ENCODE assay signal across 8 mouse cellular contexts in genomic region chr11:60046058-60046735, GRCm38 (mm10). TPM values are rescaled to one million over a fixed set of nuclear protein-coding genes. Genes with fewer than 3 reads are reported as not detected.
DNase-seq lines count a peak whose midpoint lies in the region; ATAC-seq and TF ChIP-seq lines count a peak whose summit lies in the region.

Gene Pemt, minus strand, starts transcription at chr11:60046489.

- peak; percentile 35 to 64 for TF ChIP-seq CTCF in CH12.LX (conservative IDR thresholded peaks at IDR 0.05 in 1 of 2, IDR thresholded peaks at IDR 0.05 in 1 of 2; ENCODE audit: low read depth in 2 of 2, low read length in 2 of 2)

- peak within 1 kb of the TSS; percentile 60 to 69 (median 60) for H3K4me3 ChIP-seq in CH12.LX (replicated peaks in 1 of 3; ENCODE audit: low read depth in 2 of 3, low read length in 2 of 3, poor library complexity in 1 of 3)
- H3K4me3 ChIP-seq in forebrain, embryonic 11.5 days (ENCODE audit: low read depth, low read length): peak within 1 kb of the TSS; percentile 40
- H3K4me3 ChIP-seq in heart, embryonic 16.5 days (ENCODE audit: low read length): peak within 1 kb of the TSS; percentile 79
- peak within 1 kb of the TSS; percentile 63 for H3K4me3 ChIP-seq in liver, embryonic 15.5 days (replicated peaks)
- H3K4me3 ChIP-seq in neural tube, embryonic 12.5 days: peak within 1 kb of the TSS; percentile 53

- in situ Hi-C loops in CH12.LX (cut with MboI; ENCODE audit: low pct_ligation_motif_present, low pct_unique_long_range_greater_than_20kb, low sequenced_read_pairs): no loop called here

- H3K36me3 ChIP-seq in CH12.LX (replicated peaks in 1 of 2; ENCODE audit: control insufficient read depth in 1 of 2, insufficient read depth in 1 of 2, low read length in 1 of 2): no peaks in the 10 kb centered on the region
- no peaks in the 10 kb centered on the region for H3K36me3 ChIP-seq in forebrain, embryonic 11.5 days (ENCODE audit: control insufficient read depth, insufficient read depth, low read length)
- H3K36me3 ChIP-seq in heart, embryonic 16.5 days (ENCODE audit: control insufficient read depth, insufficient read depth): no peaks in the 10 kb centered on the region
- H3K36me3 ChIP-seq in liver, embryonic 15.5 days (replicated peaks): no peaks in the 10 kb centered on the region
- no peaks in the 10 kb centered on the region for H3K36me3 ChIP-seq in neural tube, embryonic 12.5 days

- peaks cover 24% of the 10 kb centered on the region for H3K27me3 ChIP-seq in CH12.LX (replicated peaks)
- no peaks in the 10 kb centered on the region for H3K27me3 ChIP-seq in forebrain, embryonic 11.5 days (ENCODE audit: control insufficient read depth, insufficient read depth, low read length)
- H3K27me3 ChIP-seq in heart, embryonic 16.5 days (ENCODE audit: control insufficient read depth, insufficient read depth, low read length): no peaks in the 10 kb centered on the region
- no peaks in the 10 kb centered on the region for H3K27me3 ChIP-seq in liver, embryonic 15.5 days
- no peaks in the 10 kb centered on the region for H3K27me3 ChIP-seq in neural tube, embryonic 12.5 days (replicated peaks)

- no peak for TF ChIP-seq EP300 in CH12.LX (IDR thresholded peaks at IDR 0.05; ENCODE audit: low read length)

- peak within 1 kb of the TSS; percentile 49 for H3K9ac ChIP-seq in CH12.LX (ENCODE audit: insufficient read depth, low read depth)
- H3K9ac ChIP-seq in forebrain, embryonic 11.5 days (ENCODE audit: low read length): peak within 1 kb of the TSS; percentile 56
- peak within 1 kb of the TSS; percentile 82 for H3K9ac ChIP-seq in heart, embryonic 16.5 days (ENCODE audit: low read length)
- H3K9ac ChIP-seq in liver, embryonic 15.5 days: peak within 1 kb of the TSS; percentile 35; the same call in 1 of the 2 replicates
- H3K9ac ChIP-seq in neural tube, embryonic 12.5 days: peak within 1 kb of the TSS; percentile 56

- peak within 1 kb of the TSS; percentile 65 for H3K4me2 ChIP-seq in CH12.LX (ENCODE audit: insufficient read depth, low read depth, poor library complexity, severe bottlenecking)
- peak within 1 kb of the TSS; percentile 53 for H3K4me2 ChIP-seq in forebrain, embryonic 11.5 days (ENCODE audit: low read depth, low read length, severe bottlenecking)
- H3K4me2 ChIP-seq in heart, embryonic 16.5 days (ENCODE audit: low read depth, low read length): peak within 1 kb of the TSS; percentile 87
- peak within 1 kb of the TSS; percentile 87 for H3K4me2 ChIP-seq in liver, embryonic 15.5 days
- peak within 1 kb of the TSS; percentile 65 for H3K4me2 ChIP-seq in neural tube, embryonic 12.5 days (replicated peaks)

- peak; percentile 76 for TF ChIP-seq POLR2A in CH12.LX (IDR thresholded peaks at IDR 0.05; ENCODE audit: low read depth, low read length)

- H3K27ac ChIP-seq in CH12.LX (ENCODE audit: insufficient read depth, low read depth): peak within 1 kb of the TSS; percentile 42
- peak within 1 kb of the TSS; percentile 51; the same call in 1 of the 2 replicates for H3K27ac ChIP-seq in forebrain, embryonic 11.5 days (ENCODE audit: low read depth, low read length)
- H3K27ac ChIP-seq in heart, embryonic 16.5 days (ENCODE audit: low read length): peak within 1 kb of the TSS; percentile 94
- H3K27ac ChIP-seq in liver, embryonic 15.5 days (replicated peaks): peak within 1 kb of the TSS; percentile 84
- peak within 1 kb of the TSS; percentile 39; the same call in 1 of the 2 replicates for H3K27ac ChIP-seq in neural tube, embryonic 12.5 days

- TF ChIP-seq RAD21 in CH12.LX (IDR thresholded peaks at IDR 0.05; ENCODE audit: low read depth, low read length): no peak

- dilution Hi-C loops in CH12.LX (cut with MboI; ENCODE audit: extremely low pct_ligation_motif_present, extremely low pct_unique_long_range_greater_than_20kb, low sequenced_read_pairs): no loop called here

- H3K9me3 ChIP-seq in CH12.LX (replicated peaks; ENCODE audit: low read length): peaks cover 13% of the 10 kb centered on the region
- no peaks in the 10 kb centered on the region for H3K9me3 ChIP-seq in forebrain, embryonic 11.5 days (ENCODE audit: control insufficient read depth, low read length)
- no peaks in the 10 kb centered on the region for H3K9me3 ChIP-seq in heart, embryonic 16.5 days (replicated peaks; ENCODE audit: control insufficient read depth, low read length)
- no peaks in the 10 kb centered on the region for H3K9me3 ChIP-seq in liver, embryonic 15.5 days (replicated peaks)
- H3K9me3 ChIP-seq in neural tube, embryonic 12.5 days: no peaks in the 10 kb centered on the region

- peak; percentile 98 for ATAC-seq in forebrain, embryonic 11.5 days (replicated peaks; ENCODE audit: low FRiP score)
- peak; percentile 99 for ATAC-seq in heart, embryonic 16.5 days (replicated peaks; ENCODE audit: extremely low read depth, insufficient read depth, low FRiP score)
- ATAC-seq in liver, embryonic 15.5 days (ENCODE audit: insufficient read depth): peak; percentile 96
- ATAC-seq in neural tube, embryonic 12.5 days (ENCODE audit: low FRiP score, low read depth): peak; percentile 99

- peak; percentile 99 for DNase-seq in CH12.LX (ENCODE audit: extremely low read depth)
- DNase-seq in c-Kit-positive CD71-positive TER-119-negative erythroid progenitor cells, embryonic 14.5 days (ENCODE audit: low read depth): peak; percentile 86
- DNase-seq in forebrain, embryonic 11.5 days (ENCODE audit: low spot score): peak; percentile 97
- peak; percentile 96 to 98 for DNase-seq in kidney, postnatal 36 days
- peak; percentile 98 for DNase-seq in telencephalon, adult 2 months (ENCODE audit: low read depth, low spot score)

- peaks cover 4 to 14% of the 10 kb centered on the region in 2 experiments for H3K4me1 ChIP-seq in CH12.LX (ENCODE audit: control insufficient read depth in 1 of 2, insufficient read depth in 2 of 2)
- peaks cover 6% of the 10 kb centered on the region; the same call in 1 of the 2 replicates for H3K4me1 ChIP-seq in forebrain, embryonic 11.5 days (replicated peaks; ENCODE audit: control insufficient read depth, insufficient read depth, low read length)
- peaks cover 6% of the 10 kb centered on the region for H3K4me1 ChIP-seq in heart, embryonic 16.5 days (ENCODE audit: control insufficient read depth, insufficient read depth, low read length)
- peaks cover 29% of the 10 kb centered on the region for H3K4me1 ChIP-seq in liver, embryonic 15.5 days (replicated peaks)
- H3K4me1 ChIP-seq in neural tube, embryonic 12.5 days: no peaks in the 10 kb centered on the region

- WGBS in forebrain, embryonic 11.5 days: under 1% methylated on average over 44 of the region's 44 CpGs
- under 1% methylated on average over 44 of the region's 44 CpGs for WGBS in heart, embryonic 16.5 days
- under 1% methylated on average over 44 of the region's 44 CpGs for WGBS in liver, embryonic 15.5 days (ENCODE audit: insufficient replicate concordance)
- under 1% methylated on average over 44 of the region's 44 CpGs for WGBS in neural tube, embryonic 12.5 days

- no peaks in the 10 kb centered on the region for H3K79me2 ChIP-seq in CH12.LX (replicated peaks; ENCODE audit: control insufficient read depth, extremely low read depth, insufficient read depth, poor library complexity, severe bottlenecking)

TF ChIP-seq in CH12.LX, 34 proteins besides CTCF, POLR2A, EP300 and RAD21 (continues in another document):
- TF ChIP-seq ZMIZ1 (IDR thresholded peaks at IDR 0.05; ENCODE audit: low read depth, low read length): peak; percentile 86
- peak; percentile 100 for TF ChIP-seq MYC (IDR thresholded peaks at IDR 0.05; ENCODE audit: low read depth, low read length)
- TF ChIP-seq POLR2AphosphoS2 (IDR thresholded peaks at IDR 0.05; ENCODE audit: low read depth, low read length): 0 out of 2 replicates have a peak, but pooled peaks have one; percentile 30
- no peak for TF ChIP-seq PAX5 (IDR thresholded peaks at IDR 0.05; ENCODE audit: low read length)
- TF ChIP-seq SMC3 (IDR thresholded peaks at IDR 0.05; ENCODE audit: low read depth, low read length): no peak
- TF ChIP-seq UBTF (IDR thresholded peaks at IDR 0.05; ENCODE audit: low read depth, low read length): 0 out of 2 replicates have a peak, but pooled peaks have one; percentile 59
- peak; percentile 99 for TF ChIP-seq KAT2A (IDR thresholded peaks at IDR 0.05; ENCODE audit: insufficient replicate concordance, low read length)
- peak; percentile 81 for TF ChIP-seq CHD2 (IDR thresholded peaks at IDR 0.05; ENCODE audit: low read length)
- TF ChIP-seq USF2 (conservative IDR thresholded peaks at IDR 0.05; ENCODE audit: low read depth, low read length): peak; percentile 33
- TF ChIP-seq ZNF384 (IDR thresholded peaks at IDR 0.05; ENCODE audit: low read depth, low read length): peak; percentile 12; the same call in 1 of the 2 replicates
- peak; percentile 45; the same call in 1 of the 2 replicates for TF ChIP-seq TBP (conservative IDR thresholded peaks at IDR 0.05; ENCODE audit: low read depth, low read length)
- peak; percentile 100 for TF ChIP-seq HCFC1 (IDR thresholded peaks at IDR 0.05; ENCODE audit: low read depth, low read length)
- TF ChIP-seq BHLHE40 (IDR thresholded peaks at IDR 0.05; ENCODE audit: low read depth, low read length): peak; percentile 71
- TF ChIP-seq ETS1 (conservative IDR thresholded peaks at IDR 0.05; ENCODE audit: low read depth, low read length): peak; percentile 39; the same call in 1 of the 2 replicates
- peak; percentile 80 for TF ChIP-seq IRF4 (IDR thresholded peaks at IDR 0.05; ENCODE audit: low read depth, low read length)
- TF ChIP-seq JUND (conservative IDR thresholded peaks at IDR 0.05; ENCODE audit: low read depth, low read length): 0 out of 2 replicates have a peak, but pooled peaks have one; percentile 32
- peak; percentile 100 for TF ChIP-seq MAX (IDR thresholded peaks at IDR 0.05; ENCODE audit: low read length)
- TF ChIP-seq MEF2A (IDR thresholded peaks at IDR 0.05; ENCODE audit: borderline replicate concordance, low read depth, low read length): peak; percentile 86
- peak; percentile 92; the same call in 1 of the 2 replicates for TF ChIP-seq GABPA (IDR thresholded peaks at IDR 0.05; ENCODE audit: insufficient replicate concordance, low read depth, low read length)
- peak; percentile 93 for TF ChIP-seq ELF1 (IDR thresholded peaks at IDR 0.05; ENCODE audit: low read depth, low read length)
- TF ChIP-seq MAFK (IDR thresholded peaks at IDR 0.05; ENCODE audit: insufficient replicate concordance, low read length): 0 out of 2 replicates have a peak, but pooled peaks have one; percentile 10

RNA-seq across cellular contexts. Expression of gene Pemt, which starts in this region (rescaled TPM):
- total RNA-seq in CH12.LX (2012; rRNA removed) (7.8 and 9.1 TPM in 2 replicates), CH12.LX (2014; rRNA removed) (6.7 and 6.9 TPM in 2 replicates)
- 10.5 and 10.7 TPM in 2 replicates for polyA plus RNA-seq in CH12.LX (2012; ENCODE audit: insufficient read length, low read depth)
- 6.2 and 7.7 TPM in 2 replicates for polyA plus RNA-seq in forebrain, embryonic 11.5 days (2014; fragmentation: Nextera tagmentation; extraction: Ambion mirVana)
- 8.2 and 8.6 TPM in 2 replicates for polyA plus RNA-seq in heart, embryonic 16.5 days (2015; fragmentation: Nextera tagmentation; extraction: Ambion mirVana)
- 23.5 and 41.5 TPM in 2 replicates for polyA plus RNA-seq in liver, embryonic 15.5 days (2015; fragmentation: Nextera tagmentation; extraction: Ambion mirVana)
- 4.9 and 6.1 TPM in 2 replicates for polyA plus RNA-seq in neural tube, embryonic 12.5 days (2016; fragmentation: Nextera tagmentation; extraction: Ambion mirVana)

Comparison
In these comparisons a context has a peak if more than half of its experiments do, and no peak if none do; other contexts are left out.
1. Peak in every context shown above with its lines: DNase-seq, ATAC-seq, H3K4me3 ChIP-seq and H3K27ac ChIP-seq.
2. H3K27ac ChIP-seq: peak in every context shown above with its lines; median percentile 94 in heart, embryonic 16.5 days; 84 in liver, embryonic 15.5 days; 51 in forebrain, embryonic 11.5 days; 42 in CH12.LX; 39 in neural tube, embryonic 12.5 days.